Mouse (Mus musculus) bone marrow, adult 2 months (tissue): ENCODE data around the gene Psenen.

Experiments used
- CTCF ChIP-seq: fragments of 200-500 bp; IDR thresholded peaks from 2 replicates; pipeline ENCODE4 v1.5.1; 2011; ENCODE audit warnings: low read length, control low read depth; ENCODE audit not compliant: control insufficient read depth, insufficient read depth
- POLR2A ChIP-seq: fragments of 200-500 bp; IDR thresholded peaks from 2 replicates; pipeline ENCODE4 v1.6.1; 2011; ENCODE audit warnings: low read depth, mild to moderate bottlenecking, control low read depth, low read length, borderline replicate concordance; ENCODE audit not compliant: control insufficient read depth

GRCm38 (mm10) chr7:30557901-30558514 is 5.4 kb downstream of the Psenen start:
- no peak for TF ChIP-seq CTCF
- TF ChIP-seq POLR2A = no peak
